Mouse (Mus musculus) hindbrain, postnatal 0 days (tissue): ENCODE data around the gene Zswim8. TPM values are rescaled to one million over a fixed set of nuclear protein-coding genes. Genes with fewer than 3 reads are reported as not detected.

Experiments
- ATAC-seq: fragments of 200-750 bp; cut with Nextera tagmentation; 2 replicates; pipeline ENCODE4 v1.8.0; 2017; ENCODE audit warnings: mild to moderate bottlenecking, moderate TSS enrichment, moderate library complexity
- DNase-seq: peaks from one replicate; pipeline ENCODE4 v3.0.0-alpha.2; 2015; ENCODE audit warnings: low spot score
- H3K27ac ChIP-seq: fragments of 300-500 bp; sonication (generic); 2 replicates; pipeline ENCODE4 v1.5.1; 2014; ENCODE audit warnings: mild to moderate bottlenecking
- H3K27me3 ChIP-seq: fragments of 300-500 bp; sonication (generic); 2 replicates; pipeline ENCODE4 v1.6.1; 2014; ENCODE audit warnings: low read length, mixed read lengths; ENCODE audit not compliant: insufficient read depth
- H3K36me3 ChIP-seq: fragments of 300-500 bp; sonication (generic); 2 replicates; pipeline ENCODE4 v1.6.1; 2014; ENCODE audit warnings: low read length, mixed read lengths; ENCODE audit not compliant: insufficient read depth
- H3K4me1 ChIP-seq: fragments of 300-500 bp; sonication (generic); 2 replicates; pipeline ENCODE4 v1.6.1; 2014; ENCODE audit warnings: antibody characterized with exemption, low read length, mixed read lengths; ENCODE audit not compliant: insufficient read depth
- H3K4me2 ChIP-seq: fragments of 300-500 bp; sonication (generic); 2 replicates; pipeline ENCODE4 v1.6.1; 2014; ENCODE audit warnings: low read depth, mild to moderate bottlenecking, low read length, moderate library complexity, mixed read lengths
- H3K4me3 ChIP-seq: fragments of 300-500 bp; sonication (generic); 2 replicates; pipeline ENCODE4 v1.5.1; 2014; ENCODE audit warnings: low read length
- H3K9ac ChIP-seq: fragments of 300-500 bp; sonication (generic); replicated peaks from 2 replicates; pipeline ENCODE4 v1.6.1; 2014; ENCODE audit warnings: mild to moderate bottlenecking, low read length, moderate library complexity, mixed read lengths
- H3K9me3 ChIP-seq: fragments of 300-500 bp; sonication (generic); 2 replicates; pipeline ENCODE4 v1.6.1; 2016; ENCODE audit warnings: low read length, mixed read lengths
- CTCF ChIP-seq: IDR thresholded peaks from 2 replicates; pipeline ENCODE4 v1.5.1; 2016; ENCODE audit warnings: antibody characterized with exemption, control low read depth, low read depth
- WGBS: fragments of 180-500 bp; shearing (Covaris S2); extraction: QIAGEN DNeasy Blood & Tissue Kit; methylation state at CpG from one replicate; pipeline ENCODE4 v1.1.7; 2014; 5-methylcytosine and 5-hydroxymethylcytosine counted together
- polyA plus RNA-seq: library from polyadenylated mRNA; unstranded; fragments of >200 nt; fragmentation: Nextera tagmentation; extraction: Ambion mirVana; gene quantifications from 2 replicates; pipeline ENCODE4 v1.2.1, GENCODE M21; 2015
- total RNA-seq: library from RNA; depleted of rRNA; stranded (reverse); fragments of >200 nt; gene quantifications from 2 replicates; pipeline ENCODE4 v1.2.3, GENCODE M21; 2014

The Zswim8 gene
- total and polyA plus RNA-seq, 2 experiments from 2014 or later: 36.8 to 159 TPM

- H3K4me2 ChIP-seq: peak within 1 kb of the TSS; percentile 67
- H3K9me3 ChIP-seq: no peaks in the 10 kb centered on the region
- WGBS: 2% methylated on average over 43 of the region's 43 CpGs
- peaks cover 5% of the 10 kb centered on the region; the same call in 1 of the 2 replicates for H3K4me1 ChIP-seq
- H3K36me3 ChIP-seq: peaks cover 13% of the 10 kb centered on the region; the same call in 1 of the 2 replicates
- no peak for TF ChIP-seq CTCF
- H3K9ac ChIP-seq: peak within 1 kb of the TSS; percentile 85
- DNase-seq (peak; percentile 100), ATAC-seq (peak; percentile 98)
- no peaks in the 10 kb centered on the region for H3K27me3 ChIP-seq
- H3K4me3 ChIP-seq: peak within 1 kb of the TSS; percentile 90
- peak within 1 kb of the TSS; percentile 93 for H3K27ac ChIP-seq
Measured at GRCm38 (mm10) chr14:20674064-20674833, 33.1 kb upstream of the Zswim8 start, which contains the start of gene Sec24c. Sec24c (plus strand) TSS chr14:20674308.

GRCm38 (mm10) chr14:20677906-20678305 lies 29.4 kb upstream of the Zswim8 start:
- H3K36me3 ChIP-seq: peaks cover 43% of the 10 kb centered on the region
- H3K27ac ChIP-seq: no peak overlapping the region
- DNase-seq (no peak), ATAC-seq (no peak)
- TF ChIP-seq CTCF: no peak
- H3K27me3 ChIP-seq: no peaks in the 10 kb centered on the region
- H3K9ac ChIP-seq: no peak overlapping the region
- peaks cover 5% of the 10 kb centered on the region; the same call in 1 of the 2 replicates for H3K4me1 ChIP-seq
- no peak overlapping the region for H3K4me3 ChIP-seq
- WGBS: 93% methylated on average over 4 of the region's 4 CpGs
- no peak overlapping the region for H3K4me2 ChIP-seq
- H3K9me3 ChIP-seq: no peaks in the 10 kb centered on the region

- ATAC-seq (no peak), DNase-seq (no peak)
- no peak for TF ChIP-seq CTCF
- WGBS: 87% methylated on average over 2 of the region's 2 CpGs
- Histone ChIP-seq H3K27ac (no peak overlapping the region), H3K9ac (no peak overlapping the region), H3K4me1 (no peaks in the 10 kb centered on the region), H3K4me3 (no peak overlapping the region), H3K27me3 (no peaks in the 10 kb centered on the region), H3K4me2 (no peak overlapping the region), H3K36me3 (peaks cover 65% of the 10 kb centered on the region), H3K9me3 (no peaks in the 10 kb centered on the region)
Measured at GRCm38 (mm10) chr14:20681742-20682141, 25.6 kb upstream of the Zswim8 start.

- H3K27ac ChIP-seq: no peak overlapping the region
- DNase-seq (no peak), ATAC-seq (no peak)
- H3K36me3 ChIP-seq: peaks cover 65% of the 10 kb centered on the region
- no peak overlapping the region for H3K9ac ChIP-seq
- H3K4me1 ChIP-seq: no peaks in the 10 kb centered on the region
- 61% methylated on average over 3 of the region's 3 CpGs for WGBS
- no peak for TF ChIP-seq CTCF
- no peak overlapping the region for H3K4me2 ChIP-seq
- H3K4me3 ChIP-seq: no peak overlapping the region
- no peaks in the 10 kb centered on the region for H3K27me3 ChIP-seq
- no peaks in the 10 kb centered on the region for H3K9me3 ChIP-seq
Measured at GRCm38 (mm10) chr14:20682498-20682897, 24.9 kb upstream of the Zswim8 start.

- 98% methylated on average over 3 of the region's 3 CpGs for WGBS
- TF ChIP-seq CTCF: no peak
- Histone ChIP-seq H3K27me3 (no peaks in the 10 kb centered on the region), H3K4me3 (no peak overlapping the region), H3K36me3 (peaks cover 82% of the 10 kb centered on the region), H3K9ac (0 out of 2 replicates have a peak overlapping the region, but pooled peaks have one; percentile 1), H3K4me1 (no peaks in the 10 kb centered on the region), H3K9me3 (no peaks in the 10 kb centered on the region), H3K4me2 (no peak overlapping the region), H3K27ac (no peak overlapping the region)
- DNase-seq (no peak), ATAC-seq (no peak)
Measured at GRCm38 (mm10) chr14:20686576-20686975, 20.8 kb upstream of the Zswim8 start.

GRCm38 (mm10) chr14:20689009-20689408 lies 18.3 kb upstream of the Zswim8 start:
- no peak overlapping the region for H3K27ac ChIP-seq
- no peaks in the 10 kb centered on the region for H3K27me3 ChIP-seq
- no peak for DNase-seq
- no peak for ATAC-seq
- H3K4me3 ChIP-seq: no peak overlapping the region
- H3K4me2 ChIP-seq: no peak overlapping the region
- H3K36me3 ChIP-seq: peaks cover 85% of the 10 kb centered on the region
- H3K9me3 ChIP-seq: no peaks in the 10 kb centered on the region
- no peak overlapping the region for H3K9ac ChIP-seq
- 95% methylated on average over 2 of the region's 2 CpGs for WGBS
- no peak for TF ChIP-seq CTCF
- no peaks in the 10 kb centered on the region for H3K4me1 ChIP-seq

GRCm38 (mm10) chr14:20691772-20692171 lies 15.6 kb upstream of the Zswim8 start:
- DNase-seq: no peak
- WGBS: 90% methylated on average over 6 of the region's 6 CpGs

More at GRCm38 (mm10) chr14:20691772-20692171, 15.6 kb upstream of the Zswim8 start:
- Histone ChIP-seq H3K9me3 (no peaks in the 10 kb centered on the region), H3K9ac (no peak overlapping the region), H3K4me1 (peaks cover 10% of the 10 kb centered on the region), H3K27me3 (no peaks in the 10 kb centered on the region), H3K4me2 (no peak overlapping the region), H3K27ac (no peak overlapping the region), H3K36me3 (peaks cover 63% of the 10 kb centered on the region), H3K4me3 (no peak overlapping the region)
- TF ChIP-seq CTCF: no peak
- ATAC-seq: no peak
